Mouse (Mus musculus) heart, embryonic 10.5 days (tissue): ENCODE data around the gene Cux1. TPM values are rescaled to one million over a fixed set of nuclear protein-coding genes. Genes with fewer than 3 reads are reported as not detected.

Source experiments
- DNase-seq: peaks from one replicate; pipeline ENCODE4 v3.0.0-alpha.2; 2017; ENCODE audit warnings: low spot score
- H3K27ac ChIP-seq: fragments of 300-500 bp; sonication (generic); 2 replicates; pipeline ENCODE4 v1.5.1; 2016; ENCODE audit warnings: mild to moderate bottlenecking
- H3K27me3 ChIP-seq: fragments of 300-500 bp; sonication (generic); 2 replicates; pipeline ENCODE4 v1.6.1; 2016; ENCODE audit warnings: mild to moderate bottlenecking; ENCODE audit not compliant: poor library complexity, insufficient read depth, severe bottlenecking
- H3K36me3 ChIP-seq: fragments of 300-500 bp; sonication (generic); 2 replicates; pipeline ENCODE4 v1.6.1; 2016; ENCODE audit warnings: mild to moderate bottlenecking, moderate library complexity
- H3K4me1 ChIP-seq: fragments of 300-500 bp; sonication (generic); 2 replicates; pipeline ENCODE4 v1.6.1; 2016; ENCODE audit warnings: mild to moderate bottlenecking
- H3K4me3 ChIP-seq: fragments of 300-500 bp; sonication (generic); 2 replicates; pipeline ENCODE4 v1.5.1; 2016; ENCODE audit warnings: mild to moderate bottlenecking, moderate library complexity
- H3K9me3 ChIP-seq: fragments of 300-500 bp; sonication (generic); 2 replicates; pipeline ENCODE4 v1.6.1; 2016; ENCODE audit warnings: mild to moderate bottlenecking, moderate library complexity
- WGBS: fragments of 180-500 bp; shearing (Covaris S2); methylation state at CpG from one replicate; pipeline ENCODE4 v1.1.7; 2016; 5-methylcytosine and 5-hydroxymethylcytosine counted together
- polyA plus RNA-seq: library from polyadenylated mRNA; unstranded; fragments of >200 nt; fragmentation: Nextera tagmentation; extraction: Ambion mirVana; gene quantifications from 2 replicates; pipeline ENCODE4 v1.2.1, GENCODE M21; 2016

Gene Cux1
- polyA plus RNA-seq, 1 experiment from 2014 or later = 65.8 TPM

DNA sequence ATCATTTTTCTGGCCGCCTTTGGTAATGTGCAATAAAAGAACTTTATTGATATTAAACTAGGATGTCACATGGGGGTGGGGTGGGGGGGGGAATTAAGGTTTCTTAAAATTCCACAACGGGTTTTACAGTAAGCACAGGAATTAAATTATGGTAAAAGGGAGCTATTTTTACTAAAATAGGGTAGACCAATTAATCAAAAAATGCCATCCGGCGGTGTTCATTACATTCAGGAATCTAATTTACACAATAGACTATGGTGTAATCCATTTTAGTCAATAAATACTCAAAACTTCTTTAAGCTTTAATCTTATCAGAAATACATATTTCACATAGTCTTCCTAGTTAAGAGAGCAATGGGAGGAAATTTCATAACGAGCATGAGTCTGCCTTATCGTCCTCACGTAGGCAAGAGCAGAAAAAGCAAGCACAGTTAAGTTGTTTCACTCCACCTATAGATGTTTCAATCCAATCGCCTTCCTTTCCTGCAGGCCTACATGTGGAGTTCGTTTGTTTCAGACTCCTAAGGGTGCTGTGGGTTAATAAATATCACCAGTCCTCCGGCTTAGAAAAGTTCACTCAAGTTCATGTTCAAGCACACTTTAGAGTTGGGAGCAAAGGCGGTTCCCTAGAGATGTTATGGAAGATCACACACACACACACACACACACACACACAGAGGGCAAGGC lies 2.5 kb downstream of the Cux1 start:
- Histone ChIP-seq H3K27ac (peak overlapping the region; percentile 99), H3K4me1 (peaks cover 42% of the 10 kb centered on the region), H3K36me3 (no peaks in the 10 kb centered on the region), H3K4me3 (peak overlapping the region; percentile 97), H3K27me3 (peaks cover 4% of the 10 kb centered on the region), H3K9me3 (no peaks in the 10 kb centered on the region)
- 47% methylated on average over 11 of the region's 11 CpGs for WGBS
- no peak for DNase-seq

DNA sequence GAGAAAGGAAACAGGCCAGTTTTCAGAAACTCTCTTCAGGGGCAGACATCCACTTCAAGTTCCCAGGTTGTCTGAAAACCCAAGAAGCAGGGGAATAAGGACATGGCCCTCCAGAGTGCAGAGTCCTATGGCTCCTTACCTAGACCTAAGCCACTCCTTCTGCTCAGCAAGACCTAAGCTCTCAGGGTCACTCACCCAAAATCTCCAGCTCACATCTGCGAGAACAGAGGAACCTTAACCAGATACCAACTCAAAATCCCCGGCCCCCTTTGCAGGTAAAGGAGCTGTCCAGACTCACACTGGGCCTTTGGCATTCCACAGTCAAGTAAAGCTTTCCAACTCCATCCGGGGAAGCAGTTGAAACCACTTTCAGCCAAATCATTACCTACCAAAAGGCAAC lies 3.3 kb downstream of the Cux1 start:
- no peak for DNase-seq
- WGBS = 42% methylated on average over 3 of the region's 3 CpGs
- H3K27ac ChIP-seq = 0 out of 2 replicates have a peak overlapping the region, but pooled peaks have one; percentile 29

DNA sequence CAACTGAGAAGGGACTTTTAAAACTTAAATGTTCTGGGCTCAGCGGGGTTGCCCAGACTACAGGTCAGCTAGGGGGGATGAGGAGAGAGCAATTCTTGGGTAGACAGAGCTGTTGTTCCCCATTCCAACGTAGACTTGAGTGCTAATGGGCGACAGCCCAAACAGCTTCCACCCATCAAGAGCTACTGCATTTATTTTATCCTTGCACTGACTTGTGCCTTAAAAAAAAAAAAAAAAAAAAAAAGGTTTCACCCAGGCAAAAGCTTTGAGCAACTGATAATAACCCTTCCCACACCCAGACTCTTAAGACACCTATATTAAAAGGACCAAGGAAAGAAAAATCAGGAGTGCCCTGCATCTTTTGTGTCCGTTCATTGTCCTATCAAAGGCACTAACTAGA lies 4.2 kb downstream of the Cux1 start:
- H3K36me3 ChIP-seq = no peaks in the 10 kb centered on the region
- 64% methylated on average over 4 of the region's 4 CpGs for WGBS
- H3K4me1 ChIP-seq = peaks cover 40% of the 10 kb centered on the region
- H3K9me3 ChIP-seq = no peaks in the 10 kb centered on the region
- H3K27ac ChIP-seq = no peak overlapping the region
- H3K27me3 ChIP-seq = no peaks in the 10 kb centered on the region
- H3K4me3 ChIP-seq = no peak overlapping the region
- DNase-seq = no peak

More for the DNA sequence above, 3.3 kb downstream of the Cux1 start:
- Histone ChIP-seq H3K4me3 (no peak overlapping the region), H3K4me1 (peaks cover 46% of the 10 kb centered on the region), H3K27me3 (no peaks in the 10 kb centered on the region), H3K9me3 (no peaks in the 10 kb centered on the region), H3K36me3 (no peaks in the 10 kb centered on the region)

GRCm38 (mm10) chr5:136562212-136562611 lies 5.1 kb downstream of the Cux1 start:
- 80% methylated on average over 1 of the region's 1 CpGs for WGBS
- no peaks in the 10 kb centered on the region for H3K9me3 ChIP-seq
- peaks cover 40% of the 10 kb centered on the region for H3K4me1 ChIP-seq
- 0 out of 2 replicates have a peak, but pooled peaks cover 2% of the 10 kb centered on the region for H3K36me3 ChIP-seq
- H3K27me3 ChIP-seq = no peaks in the 10 kb centered on the region
- DNase-seq = no peak
- H3K27ac ChIP-seq = no peak overlapping the region
- no peak overlapping the region for H3K4me3 ChIP-seq

- Histone ChIP-seq H3K4me1 (peaks cover 46% of the 10 kb centered on the region), H3K27ac (no peak overlapping the region), H3K27me3 (no peaks in the 10 kb centered on the region), H3K4me3 (no peak overlapping the region), H3K9me3 (no peaks in the 10 kb centered on the region), H3K36me3 (0 out of 2 replicates have a peak, but pooled peaks cover 3% of the 10 kb centered on the region)
- no peak for DNase-seq
- 84% methylated on average over 1 of the region's 1 CpGs for WGBS
These were observed 5.6 kb downstream of the Cux1 start for GRCm38 (mm10) chr5:136561641-136562040.

DNA sequence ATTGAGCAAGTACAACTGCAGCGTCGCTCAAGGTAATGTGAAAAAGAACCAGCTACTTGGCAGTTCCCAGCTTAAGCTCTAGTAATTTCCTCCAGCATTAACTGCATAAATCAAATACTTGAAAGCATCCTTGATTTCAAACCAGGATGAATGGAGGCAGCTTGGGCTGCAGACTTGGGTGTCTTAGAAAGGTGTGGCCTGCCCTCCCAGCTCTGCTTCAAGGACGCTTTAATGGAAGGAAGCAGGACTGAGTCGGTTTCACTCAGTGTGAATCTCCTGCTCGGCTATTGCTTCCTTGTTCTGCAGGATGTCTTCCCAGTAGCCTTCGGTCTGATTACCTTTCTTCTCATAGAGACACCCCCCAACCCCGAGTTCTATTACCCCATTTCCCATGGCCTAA lies 6.6 kb downstream of the Cux1 start:
- H3K36me3 ChIP-seq = 0 out of 2 replicates have a peak, but pooled peaks cover 4% of the 10 kb centered on the region
- no peak overlapping the region for H3K4me3 ChIP-seq
- H3K4me1 ChIP-seq = peaks cover 56% of the 10 kb centered on the region
- H3K27ac ChIP-seq = no peak overlapping the region
- H3K27me3 ChIP-seq = no peaks in the 10 kb centered on the region
- no peak for DNase-seq
- 73% methylated on average over 7 of the region's 7 CpGs for WGBS
- H3K9me3 ChIP-seq = no peaks in the 10 kb centered on the region

DNA sequence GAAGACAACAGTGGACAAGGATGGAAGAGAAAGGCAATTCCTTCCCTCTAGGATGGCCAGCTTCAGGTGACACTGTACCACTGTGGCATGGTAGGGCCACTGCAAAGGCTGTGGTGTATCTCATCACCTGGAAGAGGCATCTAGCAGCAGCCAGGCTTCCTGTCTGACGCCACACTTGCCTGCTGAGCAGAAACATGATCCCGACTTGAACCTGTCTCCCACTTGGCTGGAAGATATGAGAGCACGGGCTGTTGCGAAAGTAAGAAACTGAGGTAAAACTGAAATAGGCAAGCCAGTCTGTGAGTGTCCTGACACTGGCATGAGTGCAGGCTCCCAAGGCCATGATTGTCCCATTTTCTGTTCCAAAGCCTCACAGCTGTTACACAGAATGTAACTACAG lies 9.8 kb downstream of the Cux1 start:
- peaks cover 62% of the 10 kb centered on the region for H3K4me1 ChIP-seq
- H3K36me3 ChIP-seq = 0 out of 2 replicates have a peak, but pooled peaks cover 4% of the 10 kb centered on the region
- WGBS = 44% methylated on average over 4 of the region's 4 CpGs
- no peak for DNase-seq
- H3K9me3 ChIP-seq = no peaks in the 10 kb centered on the region
- no peaks in the 10 kb centered on the region for H3K27me3 ChIP-seq
- H3K4me3 ChIP-seq = no peak overlapping the region
- H3K27ac ChIP-seq = 0 out of 2 replicates have a peak overlapping the region, but pooled peaks have one; percentile 3

DNA sequence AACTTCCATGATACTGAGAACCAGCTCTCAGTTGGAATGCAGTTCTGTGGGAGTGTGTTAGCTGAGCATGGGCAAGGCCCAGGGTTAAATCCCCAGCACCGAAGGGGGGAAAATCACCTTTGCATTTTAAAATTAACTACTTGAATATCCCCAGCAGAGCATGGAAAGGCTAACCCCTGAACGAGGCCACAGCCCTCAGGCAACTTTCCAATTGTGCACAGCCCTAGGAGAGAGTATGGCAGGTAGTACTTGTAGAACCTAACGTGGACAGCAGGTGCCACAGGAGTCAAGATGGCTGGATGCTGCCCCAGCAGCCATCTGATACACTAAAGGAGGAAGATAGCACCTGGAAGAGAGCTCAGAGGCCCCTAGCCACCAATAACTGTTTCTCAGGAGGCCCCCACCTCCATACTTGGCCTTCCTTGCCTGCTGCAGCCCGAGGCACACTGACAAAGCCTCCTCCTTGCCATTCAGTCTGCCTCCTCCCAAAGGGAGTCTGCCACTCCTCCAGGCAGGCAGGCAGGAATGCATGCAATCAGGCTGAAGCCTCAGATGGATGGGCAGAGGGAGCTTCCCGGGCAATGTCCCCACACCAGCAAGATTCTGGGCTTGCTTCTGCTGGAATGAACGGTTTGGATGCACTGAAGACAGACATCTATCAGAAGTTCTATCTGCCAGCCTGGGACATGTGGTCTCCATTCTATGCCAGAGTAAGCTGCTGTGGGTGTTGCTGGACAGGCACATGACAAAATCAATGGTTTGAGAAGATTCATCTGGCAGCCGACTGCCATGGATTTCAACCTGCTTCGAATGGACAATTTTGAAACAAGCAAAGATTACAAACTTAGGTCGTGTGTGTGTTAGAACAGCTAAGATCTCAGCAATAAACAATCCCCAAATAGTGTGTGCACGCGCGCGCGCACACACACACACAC lies 10.7 kb downstream of the Cux1 start:
- H3K4me1 ChIP-seq = peaks cover 69% of the 10 kb centered on the region
- 0 out of 2 replicates have a peak, but pooled peaks cover 4% of the 10 kb centered on the region for H3K36me3 ChIP-seq
- H3K27me3 ChIP-seq = no peaks in the 10 kb centered on the region
- H3K27ac ChIP-seq = 0 out of 2 replicates have a peak overlapping the region, but pooled peaks have one; percentile 43
- DNase-seq = no peak
- H3K4me3 ChIP-seq = no peak overlapping the region
- 84% methylated on average over 14 of the region's 14 CpGs for whole genome bisulfite sequencing
- no peaks in the 10 kb centered on the region for H3K9me3 ChIP-seq

DNA sequence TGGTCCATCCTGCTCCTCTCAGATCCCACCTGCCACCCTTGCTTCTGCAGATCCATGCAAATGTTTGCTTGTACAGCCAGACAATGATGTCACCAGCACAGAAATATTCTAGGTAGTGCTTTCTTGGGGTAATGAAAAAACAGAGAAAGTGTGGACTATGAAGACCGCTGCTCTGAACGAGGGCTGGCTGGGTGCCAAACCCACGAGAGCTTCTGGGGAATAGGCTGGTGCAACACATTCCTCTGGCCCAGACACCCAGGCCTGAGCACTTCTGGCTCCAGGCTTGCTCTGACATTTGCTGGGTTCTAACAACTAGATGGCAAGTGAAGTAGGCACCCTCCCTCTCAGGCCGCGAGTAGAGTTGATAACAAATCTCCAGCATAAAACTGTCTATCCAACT lies 11.6 kb downstream of the Cux1 start:
- Histone ChIP-seq H3K36me3 (0 out of 2 replicates have a peak, but pooled peaks cover 4% of the 10 kb centered on the region), H3K27ac (peak overlapping the region; percentile 65), H3K9me3 (no peaks in the 10 kb centered on the region), H3K27me3 (no peaks in the 10 kb centered on the region), H3K4me1 (peaks cover 72% of the 10 kb centered on the region), H3K4me3 (no peak overlapping the region)
- DNase-seq = peak; percentile 87
- 30% methylated on average over 5 of the region's 5 CpGs for WGBS

DNA sequence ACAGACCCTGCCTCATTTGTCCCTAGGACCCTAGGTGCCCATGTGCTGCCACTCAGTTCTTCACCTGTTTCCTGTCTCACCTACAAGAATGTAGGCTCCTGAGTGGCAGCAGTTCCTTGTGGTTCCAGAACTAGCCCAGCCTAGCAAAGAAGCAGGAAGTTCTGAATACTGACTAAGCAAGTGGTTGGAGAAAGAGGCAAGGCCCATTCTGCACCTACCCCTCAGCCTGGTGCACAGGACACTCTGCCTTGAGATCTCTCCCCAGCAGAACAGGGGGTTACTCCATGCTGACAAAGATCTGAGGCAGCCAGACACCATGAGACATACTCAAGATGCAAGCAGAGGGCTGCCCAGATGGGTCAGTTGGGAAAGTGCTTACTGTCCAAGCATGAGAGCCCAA lies 14.5 kb downstream of the Cux1 start:
- DNase-seq = no peak
- Histone ChIP-seq H3K36me3 (0 out of 2 replicates have a peak, but pooled peaks cover 4% of the 10 kb centered on the region), H3K27ac (no peak overlapping the region), H3K27me3 (no peaks in the 10 kb centered on the region), H3K4me1 (peaks cover 74% of the 10 kb centered on the region), H3K9me3 (no peaks in the 10 kb centered on the region), H3K4me3 (no peak overlapping the region)

- no peak overlapping the region for H3K4me3 ChIP-seq
- peaks cover 67% of the 10 kb centered on the region for H3K4me1 ChIP-seq
- 0 out of 2 replicates have a peak, but pooled peaks cover 2% of the 10 kb centered on the region for H3K36me3 ChIP-seq
- H3K27ac ChIP-seq = no peak overlapping the region
- WGBS = 82% methylated on average over 3 of the region's 3 CpGs
- no peaks in the 10 kb centered on the region for H3K27me3 ChIP-seq
- no peak for DNase-seq
- H3K9me3 ChIP-seq = no peaks in the 10 kb centered on the region
These were observed 15.2 kb downstream of the Cux1 start for GRCm38 (mm10) chr5:136552093-136552492.

GRCm38 (mm10) chr5:136551571-136551970 lies 15.7 kb downstream of the Cux1 start:
- H3K4me1 ChIP-seq = peaks cover 62% of the 10 kb centered on the region
- peak overlapping the region; percentile 29; the same call in 1 of the 2 replicates for H3K27ac ChIP-seq
- WGBS = 45% methylated on average over 6 of the region's 6 CpGs

DNA sequence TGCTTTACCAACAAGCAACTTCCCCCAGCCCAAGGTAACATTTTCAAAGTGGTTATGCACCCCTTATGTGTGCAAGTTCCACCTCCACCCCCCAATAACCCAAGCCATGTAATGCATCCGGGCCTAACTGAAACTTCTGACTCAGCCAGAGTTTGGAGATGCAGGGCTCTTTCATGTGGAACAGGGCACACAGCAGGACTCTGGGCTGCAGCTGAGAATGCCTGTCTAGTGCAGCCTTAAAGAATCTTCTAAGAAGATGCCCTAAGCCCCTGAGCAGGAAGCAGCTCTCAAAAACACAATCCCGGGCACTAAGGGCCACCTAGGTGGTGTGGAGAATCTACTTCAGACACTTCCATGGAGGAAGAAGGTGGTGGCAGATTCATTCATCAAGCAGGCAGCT lies 16.6 kb downstream of the Cux1 start:
- 25% methylated on average over 2 of the region's 2 CpGs for WGBS

More at GRCm38 (mm10) chr5:136551571-136551970, 15.7 kb downstream of the Cux1 start:
- Histone ChIP-seq H3K9me3 (no peaks in the 10 kb centered on the region), H3K36me3 (0 out of 2 replicates have a peak, but pooled peaks cover under 1% of the 10 kb centered on the region), H3K27me3 (no peaks in the 10 kb centered on the region), H3K4me3 (no peak overlapping the region)
- no peak for DNase-seq

More for the DNA sequence above, 16.6 kb downstream of the Cux1 start:
- no peaks in the 10 kb centered on the region for H3K36me3 ChIP-seq
- no peaks in the 10 kb centered on the region for H3K9me3 ChIP-seq
- peaks cover 60% of the 10 kb centered on the region for H3K4me1 ChIP-seq
- H3K4me3 ChIP-seq = no peak overlapping the region
- DNase-seq = no peak
- H3K27me3 ChIP-seq = no peaks in the 10 kb centered on the region
- H3K27ac ChIP-seq = 0 out of 2 replicates have a peak overlapping the region, but pooled peaks have one; percentile 29
